Mouse (Mus musculus) adrenal gland, postnatal 36 days (tissue): ENCODE results near the gene Camp. TPM values are rescaled to one million over a fixed set of nuclear protein-coding genes. Genes with fewer than 3 reads are reported as not detected.
A peak's percentile ranks its signal among the peaks of the same experiment; 100 is the strongest.

ENCODE experiments used
- DNase-seq, 2 experiments: peaks; one replicate each; pipeline ENCODE4 v3.0.0; 2021; ENCODE audit warnings: mixed read lengths in 1 of 2
- long read RNA-seq, 2 experiments: library from polyadenylated mRNA; stranded (forward); transcript quantifications; one replicate each; pipeline ENCODE4 v2.0.0; 2021; ENCODE audit warnings: borderline sequencing depth in 2 of 2
- total RNA-seq, 2 experiments: library from RNA; stranded (reverse); gene quantifications; 2 replicates each; pipeline ENCODE4 v1.2.3; 2021

Camp gene
- total RNA-seq: under 1 TPM in 1 of 2 experiments, not detected in 1; 0.56 TPM
- long read RNA-seq, experiment 1: 0 reads
- long read RNA-seq, experiment 2, partial matches to known transcripts: 0 of 1 reads
- long read RNA-seq, experiment 2, other reads (novel, unspliced or antisense): 0 of 1 reads

DNA sequence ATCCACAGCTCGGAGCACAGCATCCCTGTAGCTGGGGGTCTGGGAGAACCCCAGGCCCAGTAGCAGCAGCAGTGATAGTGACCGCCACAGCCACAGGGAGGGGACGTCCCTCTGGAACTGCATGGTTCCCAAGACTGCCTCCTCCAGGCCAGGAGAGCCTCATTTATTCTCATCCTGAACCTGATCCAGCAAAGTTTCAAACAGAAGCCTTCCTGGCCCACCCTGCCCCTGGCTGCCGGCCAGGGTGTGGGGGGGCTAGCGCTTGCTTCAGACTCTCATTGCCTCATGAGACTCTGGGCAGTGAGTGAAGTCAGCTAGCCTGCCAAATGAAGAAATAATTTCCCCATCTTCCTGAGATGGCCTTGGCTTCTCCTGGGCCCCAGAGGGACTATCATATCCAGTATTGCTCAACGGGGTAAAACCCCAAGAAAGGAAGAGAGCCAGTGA is at the start of gene Camp:
Camp (minus strand) TSS at position 306 of the 447 bp plus-strand sequence.
- peak; percentile 78 for DNase-seq

DNA sequence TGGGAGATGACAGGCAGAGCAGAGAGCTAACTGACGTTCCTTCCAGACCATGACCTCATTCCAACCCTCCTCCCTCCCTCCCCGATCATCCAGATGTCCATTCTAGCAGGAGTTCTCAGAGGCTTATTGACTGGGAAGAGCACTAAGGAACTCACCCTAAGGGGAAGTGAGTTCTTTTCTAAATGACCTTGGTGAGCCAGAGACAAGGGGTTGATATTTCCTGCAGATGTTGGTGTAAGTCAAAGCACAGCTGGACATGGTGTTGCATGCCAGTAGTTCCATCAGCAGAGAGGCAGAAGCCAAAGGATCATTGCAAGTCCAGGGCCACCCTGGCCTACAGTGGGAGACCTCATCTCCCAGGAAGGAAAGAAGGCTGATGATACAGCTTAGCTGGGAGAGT is 48.6 kb upstream of the Camp start:
- DNase-seq: no peak

DNA sequence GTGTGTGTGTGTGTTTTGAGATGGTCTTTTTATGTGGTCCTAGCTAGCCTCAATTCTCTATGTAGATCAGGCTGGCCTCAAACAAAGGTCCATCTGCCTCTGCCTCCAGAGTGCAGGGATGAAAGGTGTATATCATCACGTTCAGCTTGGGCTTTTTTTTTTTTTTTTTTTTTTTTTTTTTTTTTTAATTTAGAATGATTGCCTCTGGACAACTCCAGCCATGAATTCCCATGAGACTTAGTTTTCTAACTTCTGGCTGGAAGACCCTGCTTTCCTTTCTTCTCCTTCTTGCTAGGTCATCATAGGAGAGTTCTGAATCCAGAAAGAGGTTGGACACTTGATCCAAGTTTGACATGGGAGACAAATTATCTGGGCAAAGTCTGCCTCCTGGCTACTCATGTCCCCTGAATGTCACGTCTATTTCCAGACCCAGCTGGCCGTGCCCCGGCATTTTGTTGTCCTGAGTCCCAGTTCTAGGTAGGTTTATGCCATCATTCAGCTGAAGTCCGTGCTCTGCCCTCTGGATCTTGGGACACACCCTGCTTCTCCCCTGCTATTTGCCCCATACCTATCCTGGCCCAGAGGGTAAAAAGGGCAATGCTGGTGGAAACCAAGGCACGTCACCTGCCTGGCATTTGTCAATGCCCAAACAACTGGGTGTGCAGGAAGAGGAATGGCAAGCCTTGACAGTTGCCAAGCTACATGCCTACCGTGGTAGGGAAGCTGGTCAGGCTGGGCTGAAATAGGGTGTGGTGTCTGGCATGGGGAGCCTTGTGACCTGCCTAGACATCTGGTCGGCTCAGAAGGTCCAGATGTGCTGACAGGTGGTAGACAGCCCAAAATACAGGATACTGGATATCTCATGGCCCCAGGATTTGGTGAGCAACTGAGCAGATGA is 47.1 kb upstream of the Camp start:
- no peak for DNase-seq

DNA sequence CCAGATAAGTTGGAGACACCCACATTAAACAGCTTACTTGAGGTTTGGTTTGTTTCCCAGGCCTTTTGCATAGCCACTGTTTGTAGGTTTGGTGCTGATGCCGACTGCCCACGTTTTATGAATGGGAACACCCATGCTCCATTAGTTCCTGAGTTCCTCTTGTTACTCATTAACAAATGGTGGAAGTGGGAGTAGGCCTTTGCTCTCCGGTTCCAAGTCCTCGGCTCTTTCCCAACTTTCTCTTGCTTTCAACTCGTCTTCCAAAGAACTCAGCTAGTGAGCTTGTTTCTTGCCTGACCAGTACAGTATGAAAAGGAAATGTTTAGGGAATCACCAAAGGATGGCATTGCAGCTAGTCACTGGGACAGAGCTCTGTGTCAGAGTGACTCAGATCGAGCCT is 46.2 kb upstream of the Camp start:
- DNase-seq: no peak

DNA sequence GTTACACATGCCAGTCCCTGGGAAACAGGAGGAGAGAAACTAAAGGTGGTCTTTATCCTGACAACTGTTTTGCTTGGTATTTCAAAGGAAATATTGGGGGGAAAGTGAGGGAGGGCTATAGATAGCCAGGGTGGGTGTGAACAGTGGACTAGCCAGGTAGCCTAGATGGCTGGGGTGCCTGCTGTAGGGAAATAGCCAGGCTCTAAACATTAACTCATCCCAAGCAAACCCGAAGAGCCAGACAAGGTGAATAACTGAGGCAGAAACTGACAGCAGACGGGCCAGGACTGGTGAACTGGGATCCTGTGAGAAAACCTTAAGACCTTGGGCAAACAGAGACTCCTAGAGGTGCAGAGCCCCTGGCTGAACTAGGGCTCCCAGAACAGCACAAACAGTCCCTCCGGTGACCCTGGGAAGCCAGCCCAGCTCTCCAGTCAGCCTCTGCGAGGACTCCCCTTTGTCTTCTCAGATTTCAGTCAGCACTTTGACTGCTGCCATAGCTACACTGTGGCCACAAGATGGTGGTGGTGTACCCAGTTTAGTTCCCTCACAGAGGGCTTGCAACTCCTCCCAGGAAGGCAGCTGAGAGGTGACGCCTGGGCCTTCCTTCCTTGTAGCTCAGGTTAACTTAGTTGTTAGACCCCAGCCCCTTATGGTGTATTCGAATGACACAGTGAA is 45.1 kb upstream of the Camp start:
- DNase-seq: peak; percentile 82 to 87

DNA sequence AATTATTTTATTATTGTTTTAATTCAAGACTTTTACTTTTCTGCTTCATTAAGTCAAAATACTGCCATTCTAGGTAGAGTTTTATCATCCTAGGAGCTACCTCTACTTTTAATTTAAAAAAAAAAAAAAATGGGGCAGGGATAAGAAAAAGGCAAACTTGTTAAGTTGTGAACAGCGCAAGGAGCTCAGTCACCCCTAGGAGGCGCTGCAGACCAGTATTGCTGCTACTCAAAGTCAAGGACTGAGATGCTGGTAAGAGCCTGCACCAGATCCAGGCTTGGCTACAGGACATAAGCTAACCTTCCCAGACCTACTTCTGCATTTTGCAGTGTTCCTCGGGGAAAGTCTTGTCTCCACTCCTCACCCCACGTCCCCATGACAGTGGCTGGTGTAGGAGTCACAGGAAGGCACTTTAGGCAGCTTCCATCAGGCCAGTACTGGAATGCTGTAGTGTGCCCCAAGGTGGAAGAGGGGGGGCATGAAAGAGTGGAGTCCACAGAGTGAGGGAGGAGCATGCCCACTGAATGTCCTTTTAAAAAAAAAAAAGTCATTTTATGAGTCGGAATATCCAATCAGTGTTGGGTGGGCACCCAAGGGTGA is 43.3 kb upstream of the Camp start:
- peak; percentile 83 to 87 for DNase-seq

DNA sequence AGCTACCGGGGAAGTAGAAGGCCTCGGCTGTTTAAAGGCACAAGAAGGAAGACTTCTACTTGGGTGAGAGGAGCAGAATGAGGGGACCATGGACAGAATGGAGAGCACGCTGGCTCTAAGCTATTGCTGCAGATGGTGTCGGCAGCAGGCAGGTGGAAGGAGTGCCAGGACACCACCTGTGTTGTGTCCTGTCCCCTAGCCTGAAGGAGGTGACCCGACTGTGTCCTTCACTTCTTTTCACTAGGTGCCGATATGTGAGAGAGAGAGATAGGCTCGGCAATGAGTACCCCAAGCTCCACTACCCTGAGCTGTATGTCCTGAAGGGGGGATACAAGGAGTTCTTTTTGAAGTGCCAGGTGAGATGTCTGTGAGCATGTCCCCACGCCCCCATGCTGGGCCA is 42.1 kb upstream of the Camp start:
- DNase-seq: no peak

DNA sequence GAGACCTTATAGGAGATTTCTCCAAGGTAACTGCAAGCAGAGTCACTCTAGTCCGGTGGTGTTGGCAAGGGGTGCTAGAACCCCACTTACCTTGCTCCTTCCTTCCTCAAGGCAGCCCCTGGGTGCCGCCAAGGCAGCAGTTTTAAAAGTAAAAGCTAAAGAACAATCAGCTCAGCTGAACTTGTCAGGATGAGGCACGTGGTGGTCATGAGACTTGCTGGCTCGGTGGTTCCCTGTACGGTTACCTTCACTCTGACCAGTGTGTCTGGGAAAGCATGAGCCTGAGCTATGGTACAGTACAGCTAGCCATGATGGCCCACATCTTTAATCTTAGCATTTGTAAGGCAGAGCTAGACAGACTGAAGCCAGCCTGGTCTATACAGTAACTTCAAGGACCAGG is 37.9 kb upstream of the Camp start:
- DNase-seq: no peak

DNA sequence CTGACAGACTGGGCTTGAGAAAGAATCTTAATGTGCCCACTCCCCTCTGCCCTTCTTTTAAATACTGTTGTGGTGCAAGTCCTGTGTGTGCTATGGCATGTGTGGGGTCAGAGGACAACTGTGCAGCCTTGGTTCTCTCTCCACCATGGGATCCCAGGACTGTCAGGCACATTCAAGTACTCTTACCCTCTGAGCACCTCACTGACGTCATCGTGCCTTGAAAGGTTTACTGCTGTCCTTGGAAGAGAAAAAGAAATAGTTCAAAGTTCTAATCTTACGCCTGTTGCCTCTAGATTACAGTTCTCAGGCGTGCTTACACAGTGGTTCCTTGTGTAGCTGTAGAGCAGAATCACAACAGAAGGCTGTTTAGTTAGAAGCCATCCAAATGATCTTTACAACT is 36.8 kb upstream of the Camp start:
- no peak for DNase-seq

DNA sequence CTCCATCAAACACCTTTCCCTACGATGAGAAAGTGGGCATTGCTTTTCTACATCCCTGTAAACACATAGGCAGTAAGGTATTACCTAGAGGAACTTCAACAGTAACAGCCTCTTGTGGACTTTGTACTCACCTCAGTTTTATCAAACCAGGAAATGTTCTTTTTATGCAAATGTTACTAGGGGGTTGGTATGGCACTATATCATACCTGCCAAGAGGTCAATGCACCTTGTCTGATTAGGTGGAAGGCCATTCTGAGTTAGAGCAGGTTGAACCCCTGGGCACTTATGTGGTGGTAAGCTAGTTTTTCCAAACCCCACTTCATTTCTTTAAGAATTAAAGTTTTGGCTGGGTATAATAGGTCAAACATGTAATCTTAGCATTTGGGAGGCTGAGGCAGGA is 29.9 kb upstream of the Camp start:
- no peak for DNase-seq

DNA sequence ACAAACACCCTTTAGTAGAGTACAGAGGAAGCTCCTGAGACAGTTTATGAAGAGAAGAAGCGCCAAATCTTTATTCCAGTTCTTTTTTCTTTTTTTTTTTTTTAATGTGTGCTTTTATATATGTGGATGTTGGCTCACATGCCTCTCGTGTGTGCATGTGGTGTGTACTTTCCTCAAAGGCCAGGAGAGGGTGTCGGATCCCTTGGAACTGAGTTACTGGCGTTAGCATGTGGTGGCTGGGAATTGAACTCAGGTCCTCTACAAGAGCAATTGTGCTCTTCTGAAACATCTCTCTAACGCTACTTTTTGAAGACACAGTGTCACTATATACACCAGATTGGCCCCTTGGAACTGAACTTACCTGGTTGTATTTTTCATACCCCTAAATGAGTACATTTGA is 28.2 kb upstream of the Camp start:
- DNase-seq: no peak

DNA sequence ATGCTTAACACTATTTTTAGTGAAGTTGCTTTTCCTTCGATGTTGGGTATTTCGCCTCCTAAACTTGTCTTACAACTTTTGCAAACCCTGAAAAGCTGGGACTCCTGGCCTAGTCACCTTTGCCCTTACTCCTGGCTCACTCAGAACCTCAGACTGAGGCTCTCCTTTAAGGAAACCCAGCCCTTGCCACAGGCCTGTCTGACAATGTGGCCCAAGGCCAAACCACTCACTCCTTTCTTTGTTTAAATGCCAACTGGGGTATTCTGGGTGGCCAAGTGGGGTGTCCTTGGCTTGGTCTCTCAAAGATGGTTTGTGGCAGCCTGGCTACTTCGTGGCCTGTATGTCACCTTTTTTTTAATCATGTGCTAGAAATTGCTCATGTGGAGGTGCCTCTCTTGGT is 27.3 kb upstream of the Camp start:
- DNase-seq: peak; percentile 64 to 66

DNA sequence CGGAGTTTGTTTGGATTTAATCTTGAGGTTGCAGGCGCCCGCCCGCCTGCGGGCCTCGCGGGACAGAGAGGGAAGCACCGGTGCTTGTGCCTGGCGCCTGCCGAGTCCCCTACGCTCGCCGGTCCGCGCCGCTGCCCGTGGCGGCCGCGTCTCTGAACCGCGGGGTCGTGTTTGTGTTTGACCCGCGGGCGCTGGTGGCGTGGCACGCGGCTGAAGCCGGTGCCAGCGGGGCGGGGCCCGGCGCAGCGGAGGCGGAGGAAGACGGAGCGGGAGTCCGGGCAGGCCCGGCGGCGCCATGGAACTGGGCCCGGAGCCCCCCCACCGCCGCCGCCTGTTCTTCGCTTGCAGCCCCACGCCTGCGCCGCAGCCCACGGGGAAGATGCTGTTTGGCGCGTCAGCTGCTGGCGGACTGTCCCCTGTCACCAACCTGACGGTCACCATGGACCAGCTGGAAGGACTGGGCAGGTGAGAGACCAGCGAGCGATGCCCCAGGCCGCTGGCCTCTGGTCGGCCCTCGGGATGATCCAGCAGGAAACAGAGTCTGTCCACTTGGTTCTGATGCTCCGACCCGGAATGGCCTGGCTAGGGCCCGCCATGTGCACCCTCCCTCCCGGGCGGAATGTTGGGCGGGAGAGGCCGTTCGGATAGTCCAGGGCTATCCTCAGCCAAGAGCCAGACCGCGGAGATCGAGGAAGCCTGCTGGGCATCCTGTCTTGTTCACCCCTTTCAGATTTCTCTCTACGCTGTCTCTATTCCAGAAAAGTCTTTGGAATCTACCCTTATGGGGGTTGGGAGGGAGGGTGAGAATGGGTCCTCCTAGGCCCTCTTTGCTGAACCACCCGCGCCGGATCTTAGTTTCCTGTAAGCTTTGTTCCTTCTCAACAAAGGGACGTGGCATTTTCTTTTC is 26.5 kb upstream of the Camp start:
- DNase-seq: peak; percentile 78 to 86

DNA sequence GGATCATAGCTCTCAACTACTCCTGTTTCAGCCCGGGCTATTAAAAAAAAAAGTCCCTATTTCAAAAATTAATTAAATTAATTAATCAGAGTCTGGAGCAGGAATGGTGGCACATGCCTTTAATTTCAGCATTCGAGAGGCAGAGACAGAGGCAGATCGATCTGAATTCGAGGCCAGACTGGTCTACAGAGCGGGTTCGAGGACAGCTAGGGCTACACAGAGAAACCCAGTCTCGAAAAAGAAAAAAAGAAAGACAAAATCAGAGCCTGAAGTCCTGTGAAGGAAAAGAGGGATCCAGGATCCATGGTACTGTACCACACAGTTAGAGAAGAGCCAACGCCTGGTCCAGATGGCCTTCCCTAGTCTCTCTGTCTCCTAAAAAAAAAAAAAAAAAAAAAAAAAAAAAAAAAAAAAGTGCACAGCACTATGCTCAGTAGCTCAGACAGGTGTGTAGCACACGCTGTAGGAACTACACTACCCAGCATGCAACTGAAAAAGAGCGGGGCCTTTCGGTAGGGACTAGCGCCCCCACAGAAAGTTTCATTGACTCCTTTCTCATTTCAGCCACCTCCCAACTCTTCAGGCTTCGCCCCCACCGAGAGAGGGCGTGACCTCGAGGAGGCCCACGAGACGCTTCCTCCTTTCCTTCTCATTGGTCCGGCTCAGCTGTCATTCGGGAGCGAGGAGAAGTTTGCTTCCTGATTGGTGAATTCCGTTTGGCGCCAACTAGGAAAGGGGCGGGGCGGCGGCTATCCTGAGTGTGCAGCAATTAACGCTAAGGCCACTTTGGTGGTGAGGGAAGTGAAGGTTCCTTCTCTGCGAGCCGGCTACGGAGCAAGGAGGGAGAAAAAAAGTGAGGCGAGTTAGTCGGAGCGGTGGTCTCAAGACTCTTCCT is 25.6 kb upstream of the Camp start, which contains the start of gene Cdc25a:
Cdc25a (plus strand) TSS at position 783 of the 895 bp plus-strand sequence.
- peak; percentile 98 for DNase-seq

DNA sequence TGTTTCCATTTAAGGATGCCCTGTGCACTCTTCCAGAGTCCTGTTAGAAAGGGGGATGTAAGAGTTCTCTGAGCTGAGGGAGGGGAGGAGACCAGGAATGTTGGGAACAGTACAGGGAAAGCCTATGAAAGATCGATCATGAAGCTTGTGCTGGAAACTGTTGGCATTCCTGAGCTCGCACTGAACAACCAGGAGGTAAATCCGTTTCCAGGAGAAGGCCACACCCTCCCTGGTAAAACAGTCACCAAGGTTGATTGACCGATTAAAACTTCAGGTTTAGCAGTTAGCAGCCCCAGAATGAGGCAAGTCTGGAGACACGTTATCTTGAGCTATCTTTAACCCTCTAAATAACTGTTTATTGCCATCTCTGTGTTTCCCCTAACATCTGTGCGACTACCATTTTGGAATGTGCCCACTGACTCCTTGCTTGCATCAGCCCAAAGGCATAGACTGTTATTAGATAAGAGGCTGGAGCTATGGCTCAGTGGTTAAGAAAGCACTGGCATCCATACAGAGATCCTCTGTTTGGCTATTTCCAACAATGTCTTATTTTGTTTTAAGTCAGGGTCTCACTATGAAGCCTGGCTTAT is 21.7 kb upstream of the Camp start:
- DNase-seq: no peak

DNA sequence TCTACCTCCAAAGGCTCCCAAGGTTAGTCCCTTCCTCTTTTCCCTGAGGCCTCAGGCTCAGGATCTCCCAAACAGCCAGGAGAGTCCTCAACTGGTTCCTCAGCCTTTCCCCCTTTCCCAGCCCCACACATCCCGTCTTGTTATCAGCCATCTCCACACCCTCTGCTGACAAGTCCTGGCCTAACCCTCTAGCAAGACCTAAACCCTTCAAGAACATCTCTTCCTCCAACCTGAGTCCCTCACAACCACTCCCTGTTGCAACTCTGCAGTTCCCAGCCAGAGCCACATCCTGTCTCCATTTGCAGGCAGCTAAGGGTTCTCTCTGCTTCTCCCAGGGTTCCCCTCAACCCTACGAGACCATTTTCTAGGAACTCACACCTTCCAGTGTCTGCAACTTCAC is 16.8 kb upstream of the Camp start:
- no peak for DNase-seq

DNA sequence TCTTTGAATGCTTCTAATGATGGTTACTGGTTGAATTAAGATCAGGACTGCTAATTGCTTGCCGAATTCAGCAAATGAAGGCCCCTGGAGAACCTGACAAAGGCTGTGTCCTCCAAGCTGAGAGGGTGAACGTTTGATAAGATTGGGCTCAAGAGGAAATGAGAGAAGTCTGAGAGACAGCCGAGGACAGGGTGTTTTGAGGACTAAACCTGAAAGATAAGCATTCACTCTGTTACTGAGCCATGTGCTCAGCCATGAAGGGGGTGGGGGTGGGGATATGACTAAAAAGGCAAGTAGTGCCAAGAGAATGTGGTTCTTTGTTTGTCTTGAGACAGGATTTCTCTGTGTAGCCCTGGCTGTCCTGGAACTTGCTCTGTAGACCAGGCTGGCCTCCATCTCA is 13.7 kb upstream of the Camp start:
- DNase-seq: no peak

DNA sequence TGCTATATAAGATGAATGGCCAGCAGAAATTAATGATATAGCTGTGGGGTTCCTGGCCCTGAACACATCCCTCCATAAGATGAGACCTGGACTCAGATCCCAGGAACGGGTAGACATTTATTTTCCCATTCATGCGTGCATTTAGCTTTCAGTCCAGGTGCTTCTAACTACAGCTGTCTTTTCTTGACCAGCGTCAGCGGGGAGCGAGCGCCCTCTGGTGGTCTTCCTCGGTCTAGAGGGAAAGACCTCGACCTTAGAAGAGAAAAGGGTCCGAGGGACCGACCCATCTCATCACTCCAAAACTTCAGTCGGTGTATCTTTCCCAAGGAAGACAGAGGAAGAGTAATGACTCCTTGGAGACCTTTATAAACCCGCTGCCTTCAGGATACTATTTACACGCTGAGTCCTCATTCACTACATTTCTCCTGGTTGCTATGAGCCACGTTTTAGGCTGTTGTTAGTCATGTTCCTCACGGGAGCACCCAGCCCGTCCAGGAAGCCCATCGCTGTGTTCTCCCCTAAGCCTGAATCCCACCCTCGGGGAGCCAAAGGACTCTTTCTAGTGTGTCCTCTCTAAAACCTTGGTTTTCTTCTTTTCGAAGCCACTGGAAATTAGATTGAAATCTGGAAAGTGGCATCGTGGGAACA is 13.1 kb upstream of the Camp start:
- DNase-seq: peak; percentile 88 to 89

DNA sequence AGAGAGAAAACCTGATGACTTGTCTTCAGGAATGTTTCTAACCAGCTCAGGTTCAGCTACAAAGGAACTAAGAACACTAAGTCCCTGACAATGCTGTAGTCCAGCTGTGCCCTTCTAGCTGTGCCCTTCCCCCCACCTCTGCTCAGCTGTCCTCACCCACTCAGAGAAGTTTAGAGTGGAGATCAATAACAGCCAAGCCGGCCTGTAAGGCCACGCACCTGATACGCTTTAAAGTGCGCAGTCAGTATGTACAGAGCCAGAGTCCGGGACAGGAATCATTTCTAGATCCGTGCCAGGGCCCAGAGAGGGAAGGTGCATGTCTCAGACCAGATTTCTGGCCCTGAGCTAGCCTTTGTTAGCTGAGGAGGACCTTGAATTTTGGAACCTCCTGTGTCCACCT is 6.5 kb upstream of the Camp start:
- DNase-seq: no peak

DNA sequence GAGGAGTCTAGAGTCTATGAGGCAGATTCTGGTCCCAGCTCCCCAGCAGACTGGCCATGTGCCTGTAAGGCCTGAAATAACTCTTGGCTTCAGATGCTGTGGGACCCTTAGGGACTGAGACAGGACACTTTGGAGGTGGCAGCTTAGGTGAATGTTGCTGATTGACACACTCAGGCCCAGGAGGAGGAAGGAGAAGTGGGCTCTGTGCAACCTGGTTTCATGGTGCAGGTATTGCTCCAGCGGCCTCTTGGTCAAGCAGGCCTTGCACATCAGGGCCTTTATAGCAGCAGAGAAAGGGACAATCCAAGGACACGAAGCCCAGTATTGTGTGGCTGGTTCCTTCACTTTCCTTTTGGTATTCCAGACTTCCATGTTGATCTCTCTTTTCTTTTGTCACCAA is 4.9 kb upstream of the Camp start:
- DNase-seq: no peak
